Mouse (Mus musculus): Measurements from ENCODE around the gene Mydgf. TPM values are rescaled to one million over a fixed set of nuclear protein-coding genes. Genes with fewer than 3 reads are reported as not detected.

Gene Mydgf
- polyA plus RNA-seq, 2 experiments = 37.3 to 50.3 TPM

- H3K4me3 ChIP-seq (ENCODE audit: insufficient read depth in 1 of 2, low read depth in 2 of 2, low read length in 2 of 2) = no peak overlapping the region
- no peak for ATAC-seq (ENCODE audit: insufficient read depth)
- no peaks in the 10 kb centered on the region for H3K27me3 ChIP-seq (ENCODE audit: control insufficient read depth, insufficient read depth, low read length)
- TF ChIP-seq CTCF (IDR thresholded peaks at IDR 0.05; ENCODE audit: low read depth) = peak; percentile 81
- TF ChIP-seq EP300 (IDR thresholded peaks at IDR 0.05; ENCODE audit: low read depth) = no peak
- H3K4me2 ChIP-seq (ENCODE audit: low read depth) = no peak overlapping the region
- H3K4me1 ChIP-seq (replicated peaks; ENCODE audit: control insufficient read depth in 2 of 2, insufficient read depth in 2 of 2, low read length in 1 of 2) = no peaks in the 10 kb centered on the region
- no peaks in the 10 kb centered on the region; the same call in 1 of the 2 replicates for H3K36me3 ChIP-seq (replicated peaks; ENCODE audit: control insufficient read depth, insufficient read depth, low read depth)
- WGBS (ENCODE audit: insufficient replicate concordance) = 71% methylated on average over 2 of the region's 2 CpGs
- DNase-seq (ENCODE audit: low read depth in 3 of 3, low spot score in 3 of 3) = no peak
- H3K27ac ChIP-seq = no peak overlapping the region
- no peak overlapping the region for H3K9ac ChIP-seq (replicated peaks)
- no peaks in the 10 kb centered on the region for H3K9me3 ChIP-seq (ENCODE audit: control insufficient read depth, low read length)
These were observed 13.1 kb upstream of the Mydgf start for GRCm38 (mm10) chr17:56196860-56197259.

GRCm38 (mm10) chr17:56194765-56195164 lies 11.0 kb upstream of the Mydgf start:
- H3K4me3 ChIP-seq (ENCODE audit: insufficient read depth in 1 of 2, low read depth in 2 of 2, low read length in 2 of 2) = no peak overlapping the region
- 72% methylated on average over 13 of the region's 13 CpGs for WGBS (ENCODE audit: insufficient replicate concordance)
- TF ChIP-seq CTCF (IDR thresholded peaks at IDR 0.05; ENCODE audit: low read depth) = no peak
- TF ChIP-seq EP300 (IDR thresholded peaks at IDR 0.05; ENCODE audit: low read depth) = no peak
- no peaks in the 10 kb centered on the region for H3K27me3 ChIP-seq (ENCODE audit: control insufficient read depth, insufficient read depth, low read length)
- no peaks in the 10 kb centered on the region for H3K9me3 ChIP-seq (ENCODE audit: control insufficient read depth, low read length)
- ATAC-seq (ENCODE audit: insufficient read depth) (peak; percentile 19; the same call in 1 of the 2 replicates), DNase-seq (ENCODE audit: low read depth in 3 of 3, low spot score in 3 of 3) (no peak)
- no peak overlapping the region for H3K27ac ChIP-seq
- no peak overlapping the region for H3K9ac ChIP-seq (replicated peaks)
- H3K4me1 ChIP-seq (replicated peaks; ENCODE audit: control insufficient read depth in 2 of 2, insufficient read depth in 2 of 2, low read length in 1 of 2) = no peaks in the 10 kb centered on the region
- H3K4me2 ChIP-seq (ENCODE audit: low read depth) = no peak overlapping the region
- H3K36me3 ChIP-seq (replicated peaks; ENCODE audit: control insufficient read depth, insufficient read depth, low read depth) = no peaks in the 10 kb centered on the region; the same call in 1 of the 2 replicates

- TF ChIP-seq CTCF (IDR thresholded peaks at IDR 0.05; ENCODE audit: low read depth) (no peak), EP300 (IDR thresholded peaks at IDR 0.05; ENCODE audit: low read depth) (no peak)
- Histone ChIP-seq H3K27me3 (ENCODE audit: control insufficient read depth, insufficient read depth, low read length) (no peaks in the 10 kb centered on the region), H3K27ac (no peak overlapping the region), H3K4me3 (ENCODE audit: insufficient read depth in 1 of 2, low read depth in 2 of 2, low read length in 2 of 2) (no peak overlapping the region), H3K9ac (replicated peaks) (no peak overlapping the region), H3K4me2 (ENCODE audit: low read depth) (no peak overlapping the region), H3K9me3 (ENCODE audit: control insufficient read depth, low read length) (no peaks in the 10 kb centered on the region), H3K36me3 (replicated peaks; ENCODE audit: control insufficient read depth, insufficient read depth, low read depth) (no peaks in the 10 kb centered on the region; the same call in 1 of the 2 replicates), H3K4me1 (replicated peaks; ENCODE audit: control insufficient read depth in 2 of 2, insufficient read depth in 2 of 2, low read length in 1 of 2) (no peaks in the 10 kb centered on the region)
- 75% methylated on average over 12 of the region's 12 CpGs for WGBS (ENCODE audit: insufficient replicate concordance)
- ATAC-seq (ENCODE audit: insufficient read depth) (no peak), DNase-seq (ENCODE audit: low read depth in 3 of 3, low spot score in 3 of 3) (no peak)
These were observed 10.6 kb upstream of the Mydgf start for GRCm38 (mm10) chr17:56194357-56194756.

GRCm38 (mm10) chr17:56191266-56191665 lies 7.5 kb upstream of the Mydgf start:
- Histone ChIP-seq H3K4me1 (replicated peaks; ENCODE audit: control insufficient read depth in 2 of 2, insufficient read depth in 2 of 2, low read length in 1 of 2) (no peaks in the 10 kb centered on the region), H3K36me3 (replicated peaks; ENCODE audit: control insufficient read depth, insufficient read depth, low read depth) (no peaks in the 10 kb centered on the region; the same call in 1 of the 2 replicates), H3K4me3 (ENCODE audit: insufficient read depth in 1 of 2, low read depth in 2 of 2, low read length in 2 of 2) (no peak overlapping the region), H3K4me2 (ENCODE audit: low read depth) (no peak overlapping the region), H3K27ac (no peak overlapping the region), H3K27me3 (ENCODE audit: control insufficient read depth, insufficient read depth, low read length) (no peaks in the 10 kb centered on the region), H3K9ac (replicated peaks) (no peak overlapping the region), H3K9me3 (ENCODE audit: control insufficient read depth, low read length) (no peaks in the 10 kb centered on the region)
- WGBS (ENCODE audit: insufficient replicate concordance) = 75% methylated on average over 6 of the region's 6 CpGs
- TF ChIP-seq EP300 (IDR thresholded peaks at IDR 0.05; ENCODE audit: low read depth) = no peak
- no peak for TF ChIP-seq CTCF (IDR thresholded peaks at IDR 0.05; ENCODE audit: low read depth)
- ATAC-seq (ENCODE audit: insufficient read depth) = no peak
- no peak for DNase-seq (ENCODE audit: low read depth in 3 of 3, low spot score in 3 of 3)

- no peak overlapping the region for H3K4me2 ChIP-seq (ENCODE audit: low read depth)
- TF ChIP-seq EP300 (IDR thresholded peaks at IDR 0.05; ENCODE audit: low read depth) (no peak), CTCF (IDR thresholded peaks at IDR 0.05; ENCODE audit: low read depth) (no peak)
- WGBS (ENCODE audit: insufficient replicate concordance) = 59% methylated on average over 11 of the region's 11 CpGs
- H3K27ac ChIP-seq = no peak overlapping the region
- H3K4me3 ChIP-seq (ENCODE audit: insufficient read depth in 1 of 2, low read depth in 2 of 2, low read length in 2 of 2) = no peak overlapping the region
- peaks cover 0 to 10% of the 10 kb centered on the region in 2 experiments; a peak in 3 of 4 replicates for H3K4me1 ChIP-seq (replicated peaks; ENCODE audit: control insufficient read depth in 2 of 2, insufficient read depth in 2 of 2, low read length in 1 of 2)
- H3K9me3 ChIP-seq (ENCODE audit: control insufficient read depth, low read length) = no peaks in the 10 kb centered on the region
- H3K9ac ChIP-seq (replicated peaks) = no peak overlapping the region
- DNase-seq (ENCODE audit: low read depth in 3 of 3, low spot score in 3 of 3) (no peak), ATAC-seq (ENCODE audit: insufficient read depth) (no peak)
- no peaks in the 10 kb centered on the region for H3K27me3 ChIP-seq (ENCODE audit: control insufficient read depth, insufficient read depth, low read length)
- peaks cover 3% of the 10 kb centered on the region for H3K36me3 ChIP-seq (replicated peaks; ENCODE audit: control insufficient read depth, insufficient read depth, low read depth)
These were observed 1.8 kb upstream of the Mydgf start for GRCm38 (mm10) chr17:56185281-56186141.

Measured in liver, embryonic 14.5 days (tissue).